Mouse (Mus musculus) splenic B cell, adult 2 months (primary cell): ENCODE measurements around the gene Gpr61.

Experiments used
- DNase-seq: peaks from one replicate; pipeline ENCODE4 v3.0.0-alpha.2; 2011; ENCODE audit warnings: low read depth, low spot score
- H3K27me3 ChIP-seq: 2 replicates; pipeline ENCODE4 v1.6.1; 2012; ENCODE audit warnings: mild to moderate bottlenecking, low read length, moderate library complexity, mixed read lengths; ENCODE audit not compliant: control insufficient read depth, poor library complexity, insufficient read depth, severe bottlenecking
- H3K36me3 ChIP-seq: 2 replicates; pipeline ENCODE4 v1.6.1; 2012; ENCODE audit warnings: mild to moderate bottlenecking, low read length, moderate library complexity, mixed read lengths; ENCODE audit not compliant: control insufficient read depth, poor library complexity, insufficient read depth, severe bottlenecking

Gene Gpr61

DNA sequence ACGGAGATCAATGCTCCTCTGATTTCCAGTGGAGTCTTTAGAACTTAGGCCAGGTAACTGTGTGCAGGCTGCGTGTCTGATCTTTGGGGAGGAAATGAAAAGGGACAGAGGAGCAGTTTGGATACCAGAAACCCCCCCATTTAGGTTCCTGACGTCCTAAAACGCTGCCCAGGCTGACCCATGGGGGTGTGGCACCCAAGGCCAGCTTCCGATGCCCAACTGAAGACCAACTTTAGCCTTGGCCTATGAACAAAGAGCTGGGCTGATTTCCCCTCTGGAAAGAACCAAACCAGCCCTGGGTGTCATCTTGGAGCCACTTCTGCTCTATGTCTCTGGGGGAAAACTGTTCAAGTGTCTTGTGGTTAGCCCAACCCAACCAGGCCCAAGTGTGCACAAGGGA is 9.4 kb upstream of the Gpr61 start:
- Histone ChIP-seq H3K36me3 (no peaks in the 10 kb centered on the region), H3K27me3 (no peaks in the 10 kb centered on the region)
- no peak for DNase-seq

DNA sequence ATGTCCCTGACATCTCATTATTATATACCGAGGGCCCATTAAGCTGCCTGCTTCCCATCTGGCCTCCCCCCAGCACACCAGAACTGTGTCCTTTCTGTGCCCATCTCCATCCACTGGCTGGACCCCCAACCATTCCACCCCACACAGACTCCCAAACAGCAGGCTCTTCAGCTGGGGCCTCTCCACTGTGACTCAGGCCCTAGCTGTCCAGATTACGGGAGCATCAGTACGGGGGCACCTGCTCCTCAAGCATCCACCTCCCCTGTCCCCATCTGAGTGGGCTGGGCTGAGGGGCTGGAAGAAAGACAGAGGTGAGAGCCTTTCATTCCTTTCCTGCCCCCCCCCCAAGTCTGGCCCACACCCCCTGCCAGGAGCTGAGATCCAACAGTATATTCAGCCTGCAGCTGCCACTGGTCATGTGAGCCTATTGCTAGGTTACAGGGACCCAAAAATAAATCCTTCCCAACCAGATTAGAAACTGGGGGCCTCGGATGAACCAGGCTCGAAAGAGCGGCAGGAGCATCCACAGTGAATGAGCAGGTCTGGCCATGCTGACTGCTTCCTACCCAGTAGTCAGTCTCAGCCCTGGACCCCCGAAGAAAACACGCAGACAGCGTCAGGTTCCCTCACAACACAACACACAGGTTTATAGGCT is 3.8 kb upstream of the Gpr61 start:
- Histone ChIP-seq H3K36me3 (no peaks in the 10 kb centered on the region), H3K27me3 (no peaks in the 10 kb centered on the region)
- DNase-seq: no peak

DNA sequence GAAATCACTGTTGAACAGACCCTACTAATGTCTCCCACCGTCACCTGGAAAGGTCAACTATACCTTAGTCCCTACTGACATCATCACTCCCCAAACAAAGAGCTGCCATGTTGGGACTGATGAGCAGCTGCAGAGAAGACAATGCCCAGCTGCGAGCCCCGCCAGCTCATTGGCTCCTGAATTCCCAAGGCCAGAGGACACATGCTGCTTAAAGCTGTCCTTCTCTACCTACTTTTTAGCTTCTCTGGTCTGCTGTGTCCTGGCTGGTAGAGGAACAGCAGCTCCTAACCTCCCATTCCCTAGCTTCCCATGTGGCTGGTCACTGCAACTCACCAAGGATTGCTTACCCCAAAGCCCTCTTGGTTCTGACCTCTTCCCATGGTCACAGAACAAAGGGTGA is 2.4 kb downstream of the Gpr61 start:
- Histone ChIP-seq H3K27me3 (no peaks in the 10 kb centered on the region), H3K36me3 (no peaks in the 10 kb centered on the region)
- DNase-seq: no peak

DNA sequence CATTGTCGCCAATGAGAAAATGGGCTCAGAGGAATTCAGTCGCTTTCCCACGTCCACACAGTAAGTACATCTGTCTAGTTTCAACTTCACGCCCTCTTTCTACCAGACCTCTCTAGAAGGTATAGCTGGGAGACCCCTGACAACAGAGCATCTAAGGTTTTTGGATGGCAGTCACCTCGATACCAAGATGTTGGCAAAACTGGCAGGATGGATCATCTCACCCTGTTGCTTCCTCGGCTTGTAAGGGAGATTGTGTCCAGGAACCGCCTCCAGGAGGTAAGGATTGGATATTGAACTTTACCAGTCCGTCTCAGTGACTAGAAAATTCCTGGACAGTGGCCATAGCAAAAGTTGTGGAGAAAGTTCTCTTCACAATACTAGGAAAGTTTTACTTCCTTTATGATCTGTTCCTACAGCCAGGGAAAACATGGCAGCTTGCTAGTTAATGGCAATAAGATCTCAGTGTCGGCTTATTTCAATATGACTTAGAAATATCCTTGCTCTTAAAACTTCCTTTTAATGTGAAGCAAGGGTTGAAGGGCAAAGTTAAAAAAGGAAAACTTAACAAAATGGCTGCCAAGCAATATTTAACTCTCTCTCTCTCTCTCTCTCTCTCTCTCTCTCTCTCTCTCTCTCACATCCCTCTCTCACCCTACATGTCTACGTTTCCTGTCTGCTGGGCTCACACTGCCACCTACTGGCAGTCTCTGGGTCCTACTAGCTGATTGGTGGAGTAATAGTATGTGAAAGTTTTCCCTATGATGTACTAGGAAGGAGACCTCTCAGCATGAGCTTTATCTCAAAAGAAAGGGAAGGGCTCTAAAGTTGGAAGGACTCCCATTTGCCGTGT is 7.1 kb downstream of the Gpr61 start:
- DNase-seq: peak; percentile 93
- Histone ChIP-seq H3K36me3 (no peaks in the 10 kb centered on the region), H3K27me3 (no peaks in the 10 kb centered on the region)

DNA sequence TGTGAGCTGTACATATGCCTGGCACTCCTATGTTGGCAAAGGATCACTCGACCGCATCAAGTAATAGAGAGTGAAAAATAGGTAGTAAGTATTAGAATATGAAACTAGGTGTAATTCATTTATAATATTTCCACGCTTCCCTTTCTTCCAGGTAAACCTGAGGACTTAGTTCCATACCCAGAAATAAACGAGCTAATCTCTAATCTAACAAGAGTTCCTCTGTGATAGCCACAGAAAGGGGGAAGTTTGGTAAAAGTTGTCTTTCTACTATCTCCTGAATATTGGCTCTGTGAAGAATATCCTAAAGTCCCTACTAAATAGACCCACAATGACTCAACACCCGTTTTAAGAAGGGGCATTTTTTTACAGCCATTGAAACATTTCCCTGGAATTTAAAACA is 8.0 kb downstream of the Gpr61 start:
- Histone ChIP-seq H3K27me3 (no peaks in the 10 kb centered on the region), H3K36me3 (no peaks in the 10 kb centered on the region)
- no peak for DNase-seq

DNA sequence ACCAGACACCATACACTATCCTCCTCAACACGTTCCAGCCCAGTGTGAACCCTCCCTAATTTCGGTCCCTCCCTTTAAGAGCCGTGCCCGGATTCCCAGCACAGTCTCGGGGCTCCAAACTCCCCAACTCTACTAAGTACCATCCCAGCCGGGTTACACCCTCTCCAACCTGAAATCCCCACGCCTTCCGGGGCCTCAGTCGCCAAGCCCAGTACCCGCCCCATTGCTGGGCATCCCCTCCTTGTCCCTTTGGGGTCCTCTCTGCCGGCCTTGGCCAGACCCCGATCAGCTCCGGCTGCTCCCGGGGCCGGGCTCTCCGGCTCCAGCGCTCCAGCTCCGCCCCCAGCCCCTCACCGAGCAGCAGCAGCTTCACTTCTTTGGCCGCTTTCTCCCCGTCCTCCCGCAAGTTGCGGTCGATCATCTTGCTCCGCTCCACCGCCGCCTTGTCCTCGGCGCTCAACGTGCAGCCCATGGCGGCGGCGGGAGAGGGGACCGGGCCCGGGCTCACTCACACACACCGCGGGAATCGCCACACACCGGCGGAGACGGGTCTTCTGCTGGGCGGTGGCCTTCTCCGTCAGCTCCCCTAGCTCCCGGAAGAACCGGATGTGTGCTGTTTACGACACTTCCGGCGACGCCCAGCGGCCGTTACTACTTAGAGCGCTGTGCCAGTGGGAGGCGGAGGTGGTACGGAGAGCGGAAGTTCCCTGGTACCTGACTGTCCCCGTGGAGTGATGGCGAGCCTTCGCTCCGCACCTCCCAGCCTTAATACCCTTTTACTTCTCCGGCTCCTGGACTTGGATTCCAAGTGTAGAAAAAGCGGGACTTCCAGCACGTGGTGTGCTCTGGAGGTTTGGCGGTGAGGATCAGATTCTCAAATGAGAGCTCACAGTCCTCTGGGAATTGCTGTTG is 8.9 kb downstream of the Gpr61 start, which contains the start of gene Gnai3:
Gnai3 (minus strand) TSS at position 613 of the 912 bp plus-strand sequence.
- Histone ChIP-seq H3K27me3 (no peaks in the 10 kb centered on the region), H3K36me3 (no peaks in the 10 kb centered on the region)
- DNase-seq: peak; percentile 95

DNA sequence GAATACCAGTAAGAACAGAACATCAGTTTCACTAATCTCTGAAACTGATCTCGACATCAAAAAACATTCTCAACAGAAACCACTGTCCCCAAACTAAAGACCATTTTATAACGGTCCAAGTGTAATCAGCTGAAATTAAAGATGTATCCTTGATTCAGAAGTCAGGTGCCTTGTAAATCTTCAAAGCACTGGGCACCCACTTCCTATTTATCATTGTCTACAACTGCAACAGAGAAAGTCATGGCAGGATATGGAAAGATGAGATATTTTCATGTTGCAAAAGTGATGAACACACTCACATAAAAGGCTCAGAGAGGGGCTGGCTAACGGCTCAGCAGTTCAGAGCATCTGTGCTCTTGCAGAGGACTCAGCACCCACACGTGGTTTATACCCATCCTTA is 13.9 kb downstream of the Gpr61 start:
- Histone ChIP-seq H3K36me3 (no peaks in the 10 kb centered on the region), H3K27me3 (no peaks in the 10 kb centered on the region)
- DNase-seq: no peak

DNA sequence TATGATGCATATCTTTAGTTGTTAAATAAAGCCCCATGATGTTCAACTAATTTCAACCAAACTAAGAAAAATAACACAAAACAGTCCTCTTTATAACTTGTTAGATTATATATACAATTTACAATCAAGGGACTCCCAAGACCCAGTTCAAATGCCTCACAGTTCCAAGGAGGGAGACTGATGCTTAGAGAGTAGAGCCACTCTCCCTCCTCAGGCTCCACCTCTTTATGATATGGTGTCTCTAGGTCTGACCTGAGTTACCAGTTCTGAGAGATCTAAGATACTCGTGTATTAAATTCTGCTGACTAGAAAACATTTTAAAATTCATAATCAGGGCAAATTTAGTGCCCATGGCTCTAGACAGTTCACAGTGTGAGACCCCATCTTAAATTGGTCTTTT is 15.6 kb downstream of the Gpr61 start:
- Histone ChIP-seq H3K36me3 (no peaks in the 10 kb centered on the region), H3K27me3 (no peaks in the 10 kb centered on the region)
- no peak for DNase-seq

DNA sequence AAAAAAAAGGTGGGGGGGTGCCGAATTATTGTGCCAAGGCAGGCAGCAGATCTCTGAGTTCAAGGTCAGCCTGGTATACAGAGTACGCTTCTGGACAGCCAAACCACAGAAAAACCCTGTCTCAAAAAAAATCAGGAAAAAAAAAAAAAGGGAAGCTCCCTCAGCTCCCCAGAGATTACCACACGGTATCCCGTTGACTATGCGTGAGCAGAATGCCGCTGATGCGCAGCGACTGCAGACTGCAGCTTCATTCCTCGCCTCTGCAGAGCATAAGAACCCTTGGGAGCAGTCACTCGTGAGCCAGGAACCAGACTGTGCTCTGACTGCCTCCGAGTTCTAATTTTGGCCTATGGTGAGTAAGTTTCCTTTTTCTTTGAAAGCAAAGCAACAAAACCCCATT is 20.0 kb downstream of the Gpr61 start:
- H3K36me3 ChIP-seq: no peaks in the 10 kb centered on the region
- H3K27me3 ChIP-seq: no peaks in the 10 kb centered on the region
- DNase-seq: peak; percentile 35

DNA sequence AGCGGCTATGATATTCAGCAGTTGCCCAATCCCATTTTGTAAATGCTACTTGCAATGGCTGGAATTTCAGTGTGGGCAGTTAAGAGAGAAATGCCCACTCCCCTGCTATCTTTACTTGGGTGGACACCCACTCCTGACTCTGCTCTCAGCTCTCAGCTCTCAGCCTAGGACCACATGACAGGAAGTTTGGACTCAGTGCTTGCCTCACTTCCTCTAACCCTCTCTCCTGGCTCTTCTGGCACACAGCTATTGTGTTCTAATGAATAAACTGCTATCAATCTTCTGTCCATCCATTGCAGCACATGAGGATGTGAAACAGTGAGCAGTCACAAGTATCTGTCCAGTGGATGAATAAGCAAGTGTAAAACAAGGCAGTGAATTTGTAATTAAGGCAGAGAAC is 22.2 kb downstream of the Gpr61 start:
- DNase-seq: peak; percentile 17
- H3K36me3 ChIP-seq: no peaks in the 10 kb centered on the region
- no peaks in the 10 kb centered on the region for H3K27me3 ChIP-seq

DNA sequence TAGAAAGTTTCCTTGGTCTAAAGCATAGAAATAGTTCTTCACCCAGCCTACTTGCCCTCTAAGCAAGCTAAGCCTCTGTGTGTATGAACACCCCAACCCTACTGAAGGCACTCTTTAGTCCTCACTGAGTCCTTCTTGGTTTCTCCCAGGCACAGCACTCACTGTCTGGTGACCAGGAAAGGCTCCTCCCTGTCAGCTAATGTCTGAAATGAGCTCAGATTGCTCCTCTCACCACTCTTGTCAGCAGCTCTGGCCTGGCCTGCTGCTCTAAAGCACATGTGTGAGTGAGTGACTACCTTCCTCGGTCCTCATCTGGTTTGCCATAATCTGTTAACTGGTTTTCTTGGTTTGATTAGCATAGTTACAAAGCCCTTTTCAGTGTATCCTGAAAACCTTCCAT is 22.9 kb downstream of the Gpr61 start:
- DNase-seq: no peak
- no peaks in the 10 kb centered on the region for H3K27me3 ChIP-seq
- H3K36me3 ChIP-seq: no peaks in the 10 kb centered on the region

DNA sequence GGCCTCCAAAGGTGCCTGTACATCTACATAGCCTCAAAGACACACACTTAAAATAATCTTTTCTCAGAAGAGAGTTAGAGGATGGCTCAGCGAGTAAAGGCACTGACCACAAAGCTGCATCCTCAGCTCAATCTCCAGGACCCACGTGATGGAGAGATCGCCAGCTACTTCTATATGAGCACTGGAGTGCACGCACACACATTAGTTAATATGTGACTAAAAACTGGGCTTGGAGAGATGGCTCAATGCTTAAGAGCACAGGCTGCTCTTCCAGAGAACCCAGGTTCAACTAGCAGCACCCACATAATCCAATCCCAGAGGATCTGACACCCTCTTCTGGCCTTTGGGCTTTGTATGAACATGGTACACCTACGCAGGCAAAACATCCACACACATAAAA is 23.5 kb downstream of the Gpr61 start:
- H3K36me3 ChIP-seq: no peaks in the 10 kb centered on the region
- no peaks in the 10 kb centered on the region for H3K27me3 ChIP-seq
- DNase-seq: no peak

DNA sequence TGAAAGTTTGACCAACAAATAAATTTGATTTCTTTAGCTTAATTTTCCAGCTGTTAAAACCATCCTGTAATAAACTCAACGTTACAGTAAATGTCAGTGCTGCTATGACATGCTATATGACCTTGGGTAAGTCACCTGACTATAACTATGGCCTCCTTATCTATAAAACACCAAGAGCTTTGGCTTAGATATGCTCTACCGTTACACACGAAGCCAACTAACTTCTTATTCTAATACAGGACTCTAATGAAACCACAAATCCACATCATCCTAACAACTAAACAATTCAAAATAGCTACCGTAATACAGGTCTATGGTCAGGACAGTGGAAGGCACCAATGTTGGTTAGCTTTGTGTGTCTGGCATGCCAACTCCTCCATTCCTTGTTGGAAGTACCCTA is 24.9 kb downstream of the Gpr61 start:
- DNase-seq: no peak
- H3K36me3 ChIP-seq: no peaks in the 10 kb centered on the region
- no peaks in the 10 kb centered on the region for H3K27me3 ChIP-seq

DNA sequence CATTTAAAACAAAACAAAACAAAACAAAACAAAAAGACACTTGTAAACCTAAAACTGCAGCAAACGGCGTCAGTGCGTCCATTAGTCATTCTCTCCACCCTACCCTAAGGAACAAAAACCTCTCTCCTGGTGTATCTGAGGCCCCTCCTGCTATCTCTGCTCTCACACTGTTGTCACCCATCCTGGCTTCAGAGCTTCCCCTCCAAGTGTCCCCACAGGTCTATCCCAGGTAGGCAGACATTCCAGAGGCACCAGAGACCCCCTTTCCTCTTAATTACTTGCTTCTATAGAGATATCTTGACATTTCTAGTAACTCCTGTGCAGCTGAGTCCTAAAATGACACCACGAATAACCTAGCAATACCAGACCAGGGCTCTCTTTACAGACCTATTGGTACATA is 25.3 kb downstream of the Gpr61 start:
- no peak for DNase-seq
- H3K27me3 ChIP-seq: no peaks in the 10 kb centered on the region
- H3K36me3 ChIP-seq: no peaks in the 10 kb centered on the region

DNA sequence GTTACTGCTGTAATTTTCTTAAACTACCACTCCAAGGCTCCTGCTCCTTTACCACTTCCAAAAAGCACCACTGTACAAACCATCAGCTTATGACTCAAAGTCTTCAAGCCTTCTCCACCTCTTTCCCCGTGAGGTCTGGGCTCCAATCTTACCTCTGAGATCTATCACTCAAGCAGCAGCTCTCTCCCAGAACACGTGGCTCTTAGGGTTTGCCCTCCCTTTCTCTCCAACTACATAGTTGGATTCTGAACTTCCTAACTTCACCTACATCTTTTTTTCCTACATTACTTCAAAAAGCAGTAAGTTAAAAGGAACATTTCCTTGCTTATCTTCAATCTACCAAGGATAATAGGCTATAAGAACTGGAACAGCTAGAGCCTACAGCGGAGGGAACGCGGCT is 26.2 kb downstream of the Gpr61 start:
- no peaks in the 10 kb centered on the region for H3K36me3 ChIP-seq
- no peaks in the 10 kb centered on the region for H3K27me3 ChIP-seq
- no peak for DNase-seq
